In the genomic region with DNA sequence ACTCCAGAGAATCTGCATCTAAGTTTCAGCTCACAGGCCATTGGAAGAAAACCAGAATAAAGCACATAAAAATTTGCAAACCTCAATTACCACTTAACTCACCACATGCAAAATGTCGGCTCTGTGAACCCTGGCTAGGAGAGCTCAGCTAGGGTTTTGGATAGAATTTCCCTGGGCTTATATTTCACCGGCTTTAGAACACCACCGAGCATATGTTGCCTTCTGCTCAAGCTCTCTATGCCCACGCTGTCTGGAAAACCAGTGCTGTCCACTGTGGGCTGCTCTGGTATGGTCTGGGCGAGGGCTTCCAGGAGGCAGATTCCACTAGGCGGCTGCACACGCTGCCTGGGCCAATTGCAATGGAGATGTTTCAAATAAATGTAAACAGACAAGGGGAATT, we compare ENCODE assay signal across 30 mouse cellular contexts.
DNase-seq lines count a peak whose midpoint lies in the region; ATAC-seq and TF ChIP-seq lines count a peak whose summit lies in the region.
"Had no signal": no experiment of that assay in that cellular context is flagged by ENCODE, and none has a peak within 500 bp of the region (broad histone marks: within the 10 kb centered on the region; RNA-seq: fewer than 3 reads in every experiment).

No protein-coding gene starts in this region.

- TF ChIP-seq EP300 in CH12.LX (IDR thresholded peaks at IDR 0.05; ENCODE audit: low read length), result no peak

- H3K4me2 ChIP-seq in embryonic facial prominence, embryonic 14.5 days (ENCODE audit: low read depth, low read length), result no peak overlapping the region
- H3K4me2 ChIP-seq in CH12.LX (ENCODE audit: insufficient read depth, low read depth, poor library complexity, severe bottlenecking), result no peak overlapping the region
- H3K4me2 ChIP-seq in limb, embryonic 14.5 days (replicated peaks; ENCODE audit: low read depth, low read length, severe bottlenecking), result no peak overlapping the region
- H3K4me2 ChIP-seq: forebrain, embryonic 13.5 days; heart, embryonic 13.5 days; hindbrain, embryonic 14.5 days had no signal

- H3K27ac ChIP-seq in embryonic facial prominence, embryonic 14.5 days (replicated peaks; ENCODE audit: low read depth, low read length), result no peak overlapping the region
- H3K27ac ChIP-seq in embryonic facial prominence, embryonic 10.5 days (replicated peaks), result no peak overlapping the region
- peak overlapping the region; percentile 39 for H3K27ac ChIP-seq in layer of hippocampus, adult 2 months
- no peak overlapping the region for H3K27ac ChIP-seq in CH12.LX (ENCODE audit: insufficient read depth, low read depth)
- H3K27ac ChIP-seq in limb, embryonic 14.5 days (replicated peaks; ENCODE audit: low read depth, low read length), result no peak overlapping the region
- H3K27ac ChIP-seq: forebrain, embryonic 13.5 days; gastrocnemius, adult 2 months; heart, embryonic 10.5 days; heart, embryonic 13.5 days; hindbrain, embryonic 14.5 days; hindbrain, postnatal 0 days had no signal

- TF ChIP-seq RAD21 in CH12.LX (IDR thresholded peaks at IDR 0.05; ENCODE audit: low read depth, low read length), result no peak

- H3K9ac ChIP-seq in embryonic facial prominence, embryonic 14.5 days (ENCODE audit: low read depth, low read length), result no peak overlapping the region
- H3K9ac ChIP-seq in CH12.LX (ENCODE audit: insufficient read depth, low read depth), result no peak overlapping the region
- no peak overlapping the region for H3K9ac ChIP-seq in limb, embryonic 14.5 days (ENCODE audit: low read depth, low read length, severe bottlenecking)
- H3K9ac ChIP-seq: forebrain, embryonic 13.5 days; heart, embryonic 13.5 days; hindbrain, embryonic 14.5 days had no signal

- H3K36me3 ChIP-seq in embryonic facial prominence, embryonic 14.5 days (ENCODE audit: control insufficient read depth, insufficient read depth, low read length), result no peaks in the 10 kb centered on the region
- H3K36me3 ChIP-seq in embryonic facial prominence, embryonic 10.5 days (replicated peaks), result no peaks in the 10 kb centered on the region
- no peaks in the 10 kb centered on the region for H3K36me3 ChIP-seq in CH12.LX (replicated peaks in 1 of 2; ENCODE audit: control insufficient read depth in 1 of 2, insufficient read depth in 1 of 2, low read length in 1 of 2)
- H3K36me3 ChIP-seq in limb, embryonic 14.5 days (ENCODE audit: control insufficient read depth, insufficient read depth, low read length), result no peaks in the 10 kb centered on the region
- H3K36me3 ChIP-seq: G1E; heart, embryonic 10.5 days; heart, embryonic 13.5 days had no signal

- H3K4me3 ChIP-seq in embryonic facial prominence, embryonic 14.5 days (ENCODE audit: low read depth, low read length), result no peak overlapping the region
- no peak overlapping the region for H3K4me3 ChIP-seq in embryonic facial prominence, embryonic 10.5 days
- H3K4me3 ChIP-seq in layer of hippocampus, adult 2 months, result no peak overlapping the region
- H3K4me3 ChIP-seq in CH12.LX (replicated peaks in 1 of 3; ENCODE audit: low read depth in 2 of 3, low read length in 2 of 3, poor library complexity in 1 of 3), result no peak overlapping the region
- no peak overlapping the region for H3K4me3 ChIP-seq in limb, embryonic 14.5 days (replicated peaks; ENCODE audit: low read length)
- H3K4me3 ChIP-seq: erythroblast, embryonic 14.5 days; forebrain, embryonic 13.5 days; gastrocnemius, adult 2 months; heart, embryonic 10.5 days; heart, embryonic 13.5 days had no signal

- peak; percentile 69 for ATAC-seq in embryonic facial prominence, embryonic 14.5 days (ENCODE audit: low read depth)
- 0 out of 2 replicates have a peak, but pooled peaks have one; percentile 50 for ATAC-seq in limb, embryonic 14.5 days (ENCODE audit: low FRiP score, low read depth)
- ATAC-seq: forebrain, embryonic 13.5 days; forebrain, embryonic 16.5 days; hindbrain, postnatal 0 days; inflammation-experienced regulatory T-cells, adult 6 months; Patski had no signal

- WGBS in embryonic facial prominence, embryonic 14.5 days, result 38% methylated on average over 7 of the region's 7 CpGs
- 80% methylated on average over 7 of the region's 7 CpGs for WGBS in embryonic facial prominence, embryonic 10.5 days
- 56% methylated on average over 7 of the region's 7 CpGs for WGBS in limb, embryonic 14.5 days

- H3K27me3 ChIP-seq in embryonic facial prominence, embryonic 14.5 days (replicated peaks; ENCODE audit: control insufficient read depth, insufficient read depth, low read length), result peaks cover 5% of the 10 kb centered on the region; the same call in 1 of the 2 replicates
- no peaks in the 10 kb centered on the region; the same call in none of the 2 replicates for H3K27me3 ChIP-seq in embryonic facial prominence, embryonic 10.5 days (replicated peaks; ENCODE audit: low read depth, poor library complexity, severe bottlenecking)
- peaks cover 2% of the 10 kb centered on the region for H3K27me3 ChIP-seq in CH12.LX (replicated peaks)
- no peaks in the 10 kb centered on the region for H3K27me3 ChIP-seq in limb, embryonic 14.5 days (ENCODE audit: control insufficient read depth, insufficient read depth, low read length)
- H3K27me3 ChIP-seq: Patski had no signal

- H3K79me2 ChIP-seq in CH12.LX (replicated peaks; ENCODE audit: control insufficient read depth, extremely low read depth, insufficient read depth, poor library complexity, severe bottlenecking), result no peaks in the 10 kb centered on the region

- no peaks in the 10 kb centered on the region for H3K9me3 ChIP-seq in embryonic facial prominence, embryonic 14.5 days (ENCODE audit: control insufficient read depth, low read length)
- H3K9me3 ChIP-seq in embryonic facial prominence, embryonic 10.5 days, result no peaks in the 10 kb centered on the region; the same call in 1 of the 2 replicates
- H3K9me3 ChIP-seq in CH12.LX (replicated peaks; ENCODE audit: low read length), result peaks cover 5% of the 10 kb centered on the region
- no peaks in the 10 kb centered on the region for H3K9me3 ChIP-seq in limb, embryonic 14.5 days (ENCODE audit: control insufficient read depth, low read length)

- in situ Hi-C loops in CH12.LX (cut with MboI; ENCODE audit: low pct_ligation_motif_present, low pct_unique_long_range_greater_than_20kb, low sequenced_read_pairs), result no loop called here

- no peak for TF ChIP-seq POLR2A in CH12.LX (IDR thresholded peaks at IDR 0.05; ENCODE audit: low read depth, low read length)
- no peak for TF ChIP-seq POLR2A in limb, embryonic 14.5 days (IDR thresholded peaks at IDR 0.05; ENCODE audit: borderline replicate concordance, extremely low read depth, insufficient read depth, insufficient read length)

- dilution Hi-C loops in CH12.LX (cut with MboI; ENCODE audit: extremely low pct_ligation_motif_present, extremely low pct_unique_long_range_greater_than_20kb, low sequenced_read_pairs), result no loop called here

- 0 out of 2 replicates have a peak, but pooled peaks have one; percentile 6 for TF ChIP-seq CTCF in layer of hippocampus, adult 2 months (conservative IDR thresholded peaks at IDR 0.05)
- no peak for TF ChIP-seq CTCF in CH12.LX (conservative IDR thresholded peaks at IDR 0.05 in 1 of 2, IDR thresholded peaks at IDR 0.05 in 1 of 2; ENCODE audit: low read depth in 2 of 2, low read length in 2 of 2)

- peak; percentile 85 for DNase-seq in embryonic facial prominence, embryonic 14.5 days (ENCODE audit: low spot score)
- no peak for DNase-seq in embryonic facial prominence, embryonic 10.5 days (ENCODE audit: low spot score)
- DNase-seq in layer of hippocampus, adult 2 months (ENCODE audit: low spot score in 2 of 2), result no peak
- no peak for DNase-seq in layer of hippocampus, postnatal 14 days (ENCODE audit: low spot score in 2 of 2)
- peak; percentile 8 for DNase-seq in CH12.LX (ENCODE audit: extremely low read depth)
- DNase-seq in limb, embryonic 14.5 days (ENCODE audit: low spot score), result peak; percentile 29
- DNase-seq in T-cell, adult 2 months (ENCODE audit: low spot score), result no peak
- no peak for DNase-seq in lung, postnatal 4 days
- DNase-seq: adrenal gland, adult 2 months; adrenal gland, postnatal 14 days; cerebellum, adult 11-12 months; cerebellum, adult 8-10 months; cerebellum, postnatal 10 days; cerebellum, postnatal 36 days; embryo, embryonic 11 days; gastrocnemius, adult 2 months; gastrocnemius, postnatal 14 days; heart, adult 18-20 months; heart, postnatal 14 days; heart, postnatal 4 days had no signal

- H3K4me1 ChIP-seq in embryonic facial prominence, embryonic 14.5 days (ENCODE audit: control insufficient read depth, insufficient read depth, low read length), result peaks cover 12% of the 10 kb centered on the region
- peaks cover 27% of the 10 kb centered on the region for H3K4me1 ChIP-seq in embryonic facial prominence, embryonic 10.5 days
- no peaks in the 10 kb centered on the region for H3K4me1 ChIP-seq in CH12.LX (ENCODE audit: control insufficient read depth in 1 of 2, insufficient read depth in 2 of 2)
- peaks cover 11% of the 10 kb centered on the region; the same call in 1 of the 2 replicates for H3K4me1 ChIP-seq in limb, embryonic 14.5 days (ENCODE audit: control insufficient read depth, insufficient read depth, low read length)
- H3K4me1 ChIP-seq: forebrain, embryonic 13.5 days had no signal

TF ChIP-seq in CH12.LX, 34 proteins besides CTCF, POLR2A, EP300 and RAD21:
- TF ChIP-seq JUND (conservative IDR thresholded peaks at IDR 0.05; ENCODE audit: low read depth, low read length), result no peak
- TF ChIP-seq MAZ (IDR thresholded peaks at IDR 0.05; ENCODE audit: low read depth, low read length), result no peak
- TF ChIP-seq PAX5 (IDR thresholded peaks at IDR 0.05; ENCODE audit: low read length), result no peak
- no peak for TF ChIP-seq SMC3 (IDR thresholded peaks at IDR 0.05; ENCODE audit: low read depth, low read length)
- no peak for TF ChIP-seq ZC3H11A (IDR thresholded peaks at IDR 0.05; ENCODE audit: low read depth, low read length)
- no peak for TF ChIP-seq MAFK (IDR thresholded peaks at IDR 0.05; ENCODE audit: insufficient replicate concordance, low read length)
- no peak for TF ChIP-seq MYC (IDR thresholded peaks at IDR 0.05; ENCODE audit: low read depth, low read length)

Comparison
In these comparisons a context has a peak if more than half of its experiments do, and no peak if none do; other contexts are left out.
1. DNase-seq: peak in embryonic facial prominence, embryonic 14.5 days (single experiment), CH12.LX (single experiment) and limb, embryonic 14.5 days (single experiment); none in embryonic facial prominence, embryonic 10.5 days (single experiment), layer of hippocampus, adult 2 months (0 of 2), layer of hippocampus, postnatal 14 days (0 of 2), T-cell, adult 2 months (single experiment) and lung, postnatal 4 days (0 of 2).